Mouse (Mus musculus) layer of hippocampus, postnatal 25 days (tissue): ENCODE measurements around the gene Dbh. TPM values are rescaled to one million over a fixed set of nuclear protein-coding genes. Genes with fewer than 3 reads are reported as not detected.

Experiments
- DNase-seq, 2 experiments: peaks; one replicate each; pipeline ENCODE4 v3.0.0; 2022; ENCODE audit warnings: mixed read lengths in 2 of 2, low spot score in 1 of 2; ENCODE audit errors: extremely low spot score in 1 of 2
- total RNA-seq, 2 experiments: library from RNA; stranded (reverse); gene quantifications; 2 replicates each; pipeline ENCODE4 v1.2.3; 2021

The Dbh gene
- total RNA-seq, 2 experiments from 2014 or later = 0.54 TPM

DNA sequence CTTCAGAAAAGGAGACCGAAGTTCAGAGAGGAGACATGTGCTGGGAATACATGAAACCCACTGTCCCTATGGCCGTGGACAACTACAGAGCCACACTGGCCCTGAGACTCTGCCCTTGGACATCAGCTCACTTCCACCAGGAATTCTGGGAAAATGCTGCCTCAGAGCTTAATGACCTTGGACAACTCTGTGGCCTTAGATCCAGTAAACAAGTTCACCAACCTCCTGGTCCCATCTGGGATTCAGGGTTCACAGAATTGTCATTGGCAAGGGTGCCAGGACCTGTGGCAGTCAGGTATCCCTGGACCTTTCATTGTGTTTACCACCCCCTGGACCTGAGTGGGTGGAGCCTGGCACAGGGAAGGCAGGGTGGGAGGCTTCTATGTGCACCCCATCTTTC lies 50.5 kb downstream of the Dbh start:
- no peak for DNase-seq

DNA sequence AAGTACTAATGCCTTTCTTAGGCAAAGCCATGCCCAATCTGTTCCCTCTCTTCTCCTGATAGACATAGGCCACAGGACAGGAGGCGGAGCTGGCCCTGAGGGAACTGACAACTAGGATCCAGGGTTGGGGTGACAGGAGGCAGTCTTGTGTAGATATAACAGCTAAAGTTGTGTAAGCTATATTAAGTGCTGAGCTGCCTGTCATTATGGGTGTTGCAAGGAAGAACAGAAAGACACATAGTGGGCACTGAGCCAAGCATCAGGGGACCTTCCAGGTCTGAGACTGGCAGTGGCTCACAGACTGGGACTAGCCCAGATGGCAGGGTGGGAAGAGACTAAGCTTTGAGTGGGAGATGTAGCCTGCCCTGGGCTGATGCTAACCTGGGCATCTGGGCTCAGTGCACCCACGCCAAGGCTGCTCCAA lies 53.1 kb downstream of the Dbh start:
- DNase-seq = no peak

GRCm38 (mm10) chr2:27218569-27218968 lies 53.5 kb downstream of the Dbh start:
- no peak for DNase-seq

DNA sequence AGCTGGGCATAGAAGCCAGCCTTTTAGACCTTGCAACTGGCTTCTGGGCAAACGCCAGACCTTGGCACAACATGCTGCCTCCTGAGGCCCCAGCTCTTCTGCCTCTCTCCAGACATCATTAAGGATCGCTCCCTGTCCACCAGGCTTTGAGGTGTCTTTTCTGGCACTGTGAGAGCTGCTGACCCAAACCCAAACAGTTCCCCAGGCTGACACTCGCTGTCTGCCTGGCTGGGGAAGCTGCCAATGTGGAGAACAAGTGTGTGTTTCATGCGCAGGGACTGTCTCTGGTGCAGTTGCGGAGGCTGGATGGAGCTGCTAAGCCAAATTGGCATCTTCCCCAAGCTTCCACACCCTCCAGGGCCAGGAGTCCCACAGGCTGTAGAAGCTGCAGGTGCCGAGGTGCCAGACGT lies 58.0 kb downstream of the Dbh start:
- peak in 1 of 2 experiments; percentile 44 for DNase-seq

DNA sequence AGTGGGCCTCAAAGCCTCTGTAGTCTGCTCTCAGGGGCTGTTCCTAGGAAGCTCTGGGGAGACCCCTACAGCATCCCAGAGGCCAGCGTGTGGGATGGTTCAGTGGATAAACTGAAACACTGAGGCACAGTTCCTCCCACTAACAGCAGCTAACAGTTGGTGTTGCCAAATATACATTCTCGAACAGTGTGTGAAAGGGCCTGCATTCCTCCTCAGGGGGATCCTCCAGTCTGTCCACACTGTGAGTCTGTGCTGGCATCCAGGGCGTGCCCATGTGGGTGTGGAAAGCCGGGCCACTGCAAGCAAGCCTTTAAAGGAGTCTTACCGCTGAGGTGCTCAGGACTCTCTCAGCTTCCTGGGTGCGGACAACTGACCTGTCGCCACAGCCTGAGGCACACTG lies 61.5 kb downstream of the Dbh start:
- DNase-seq = no peak

- DNase-seq = no peak
Measured at GRCm38 (mm10) chr2:27228809-27229480, 63.9 kb downstream of the Dbh start.

GRCm38 (mm10) chr2:27229481-27230105 lies 64.6 kb downstream of the Dbh start:
- no peak for DNase-seq

- no peak for DNase-seq
Measured at GRCm38 (mm10) chr2:27232376-27232775, 67.3 kb downstream of the Dbh start.

Other genes starting within 250 kb of the Dbh start
- 10 to 100 TPM; 31.1 to 37.2 TPM for gene Surf2, start 248.9 kb upstream of the Dbh start, total RNA-seq
- gene Surf1, start 248.7 kb upstream of the Dbh start, total RNA-seq = 10 to 100 TPM; 91.6 to 94.9 TPM
- 10 to 100 TPM; 52.6 to 60.2 TPM for gene Surf4, start 231.3 kb upstream of the Dbh start, total RNA-seq
- gene Stkld1, start 231.2 kb upstream of the Dbh start, total RNA-seq = under 1 TPM; 0.27 to 0.75 TPM
- 10 to 100 TPM; 58.4 to 60.4 TPM for gene Rexo4, start 200.8 kb upstream of the Dbh start, total RNA-seq
- 1 to 10 TPM in 1 of 2 experiments, under 1 TPM in 1; 0.92 to 1.7 TPM for gene Adamts13, start 191.8 kb upstream of the Dbh start, total RNA-seq
- 10 to 100 TPM; 39.5 to 44.1 TPM for gene Cacfd1, start 155.3 kb upstream of the Dbh start, total RNA-seq
- gene Slc2a6, start 137.2 kb upstream of the Dbh start, total RNA-seq = 10 to 100 TPM; 40.1 to 40.4 TPM
- under 1 TPM; 0.61 to 0.71 TPM for gene Mymk, start 93.1 kb upstream of the Dbh start, total RNA-seq
- 10 to 100 TPM; 10.9 to 12.7 TPM for gene Adamtsl2, start 85.9 kb upstream of the Dbh start, total RNA-seq
- gene Fam163b, start 22.7 kb upstream of the Dbh start, total RNA-seq = 100 to 1,000 TPM; 119 to 162 TPM
- gene Sardh, start 83.1 kb downstream of the Dbh start, total RNA-seq = 10 to 100 TPM in 1 of 2 experiments, 1 to 10 TPM in 1; 9.8 to 11.0 TPM